Mouse (Mus musculus) kidney, adult 8-10 months (tissue): ENCODE results near the gene Hsd11b2.
"Not testable (repeated sequence)": the region's sequence is repeated elsewhere in the genome, so short reads cannot be mapped to it uniquely, and the experiment has no call there.

ENCODE experiments used
- DNase-seq, 2 experiments: peaks; one replicate each; pipeline ENCODE4 v3.0.0; 2022

Gene Hsd11b2

DNA sequence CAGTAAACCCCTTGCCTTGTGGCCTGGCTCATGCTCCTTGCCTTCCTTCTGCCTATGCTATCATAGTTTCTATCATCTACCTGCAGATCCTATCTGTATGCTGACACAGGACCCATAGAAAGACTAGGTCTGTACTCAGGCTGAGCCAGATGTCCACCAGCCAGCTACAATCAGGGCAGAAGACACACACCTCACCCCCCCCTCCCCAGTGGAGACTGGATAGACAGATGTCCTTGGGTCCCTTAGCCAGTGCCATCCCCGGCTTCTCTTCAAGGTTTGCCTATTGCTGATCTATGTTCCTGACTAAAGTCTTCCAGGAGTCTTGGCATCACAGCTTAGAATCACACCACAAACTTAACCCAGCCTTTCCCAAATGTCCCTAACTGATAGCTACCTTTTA lies 9.7 kb downstream of the Hsd11b2 start:
- DNase-seq, result no peak

DNA sequence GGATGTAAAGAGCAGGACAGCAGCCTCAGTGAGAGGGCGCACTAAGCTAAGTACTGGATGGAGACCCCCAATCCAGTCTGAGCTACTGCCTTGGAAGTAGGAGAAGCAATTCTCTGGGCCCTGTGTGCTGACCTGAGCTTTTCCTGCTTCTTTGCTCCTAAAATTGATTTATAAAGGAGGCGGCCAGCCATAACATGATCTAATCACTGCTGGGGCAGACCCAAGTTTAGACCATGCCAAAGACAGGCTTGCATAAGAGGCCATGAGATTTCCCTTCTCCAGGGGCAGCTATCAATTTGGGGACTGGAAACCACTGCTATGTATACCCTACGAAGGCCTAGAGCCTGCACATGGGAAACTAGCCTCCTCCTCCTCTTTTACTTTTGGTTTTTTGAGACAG lies 10.7 kb downstream of the Hsd11b2 start:
- DNase-seq, result no peak

DNA sequence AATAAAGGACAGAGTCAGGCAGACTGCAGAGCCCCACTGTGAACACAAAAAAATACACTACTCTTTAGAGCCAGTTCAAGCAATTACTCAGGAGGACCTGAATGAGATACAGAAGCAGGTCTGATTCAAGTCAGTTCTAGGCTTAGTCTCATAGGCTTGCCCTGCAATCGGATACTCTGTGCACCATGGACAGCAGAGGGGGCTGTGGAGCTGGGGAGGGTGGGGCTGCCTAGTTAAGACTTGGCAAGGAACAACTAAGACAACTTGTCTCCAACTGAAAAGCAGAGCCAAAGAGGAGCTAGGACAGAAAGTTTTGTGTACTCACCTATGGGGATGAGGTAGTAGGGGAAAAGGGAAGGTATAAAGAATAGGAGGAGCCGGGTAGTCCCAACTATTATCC lies 13.2 kb downstream of the Hsd11b2 start:
- peak; percentile 43 to 61 for DNase-seq

DNA sequence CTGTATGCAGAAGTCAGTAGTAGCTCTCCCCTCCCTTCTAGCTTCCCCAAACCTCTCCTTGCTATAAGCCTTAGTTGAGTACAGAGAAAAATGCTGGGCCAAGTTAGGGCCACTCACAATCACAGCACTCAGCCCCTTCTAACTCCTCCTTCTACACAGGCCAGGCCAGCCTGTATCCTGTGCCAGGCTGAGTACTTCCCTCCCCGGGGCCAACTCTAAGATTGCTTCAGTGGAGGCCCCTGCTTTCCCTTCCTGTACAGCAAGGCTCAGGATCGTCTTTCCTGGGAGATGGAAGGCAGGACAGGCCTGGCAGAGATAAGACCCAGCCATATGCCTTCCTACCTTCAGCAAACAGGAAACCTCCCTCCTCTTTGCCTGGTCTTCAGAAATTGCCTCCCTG lies 14.9 kb downstream of the Hsd11b2 start:
- DNase-seq, result no peak

DNA sequence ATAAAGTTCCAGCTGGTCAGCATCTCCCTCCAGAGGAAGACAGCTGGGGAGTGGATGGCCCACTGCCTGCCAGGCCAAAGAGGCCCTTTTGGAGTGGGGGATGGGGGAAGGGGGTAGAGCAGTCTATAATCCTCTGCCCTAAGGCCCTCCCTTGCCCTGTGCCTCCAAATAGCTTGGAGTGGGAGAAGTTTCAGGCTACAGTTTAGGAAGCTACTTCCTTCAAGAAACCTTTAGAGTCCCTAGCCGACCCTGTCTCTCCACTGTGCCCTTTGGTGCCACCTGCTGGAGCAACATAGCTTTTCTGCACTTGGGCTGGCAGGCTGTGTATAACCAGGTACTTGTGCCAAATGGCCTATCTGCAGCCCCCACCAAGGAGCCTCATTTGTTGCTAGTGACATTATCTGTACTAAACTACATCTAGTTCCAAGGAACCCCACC lies 15.4 kb downstream of the Hsd11b2 start:
- DNase-seq, result peak; percentile 48 to 76

DNA sequence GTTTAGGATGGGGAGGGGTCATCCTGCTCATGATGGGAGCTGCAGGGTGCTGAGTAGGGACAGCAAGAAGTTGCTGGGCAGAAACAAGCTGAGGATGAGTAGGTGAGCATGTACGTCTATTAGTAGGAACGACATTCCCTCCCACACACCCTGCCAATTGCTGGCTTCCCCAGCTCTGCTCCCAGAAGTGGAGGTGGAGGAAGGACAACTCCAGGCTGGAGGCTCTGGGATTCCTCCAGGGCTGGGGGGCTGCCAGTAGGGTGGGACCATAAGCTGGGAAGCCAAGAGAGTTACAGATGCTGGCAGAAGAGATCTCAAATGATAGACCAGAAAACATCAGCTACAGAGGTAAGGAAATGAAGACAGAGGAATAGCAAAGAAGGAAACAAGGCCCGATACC lies 18.0 kb downstream of the Hsd11b2 start:
- no peak for DNase-seq

DNA sequence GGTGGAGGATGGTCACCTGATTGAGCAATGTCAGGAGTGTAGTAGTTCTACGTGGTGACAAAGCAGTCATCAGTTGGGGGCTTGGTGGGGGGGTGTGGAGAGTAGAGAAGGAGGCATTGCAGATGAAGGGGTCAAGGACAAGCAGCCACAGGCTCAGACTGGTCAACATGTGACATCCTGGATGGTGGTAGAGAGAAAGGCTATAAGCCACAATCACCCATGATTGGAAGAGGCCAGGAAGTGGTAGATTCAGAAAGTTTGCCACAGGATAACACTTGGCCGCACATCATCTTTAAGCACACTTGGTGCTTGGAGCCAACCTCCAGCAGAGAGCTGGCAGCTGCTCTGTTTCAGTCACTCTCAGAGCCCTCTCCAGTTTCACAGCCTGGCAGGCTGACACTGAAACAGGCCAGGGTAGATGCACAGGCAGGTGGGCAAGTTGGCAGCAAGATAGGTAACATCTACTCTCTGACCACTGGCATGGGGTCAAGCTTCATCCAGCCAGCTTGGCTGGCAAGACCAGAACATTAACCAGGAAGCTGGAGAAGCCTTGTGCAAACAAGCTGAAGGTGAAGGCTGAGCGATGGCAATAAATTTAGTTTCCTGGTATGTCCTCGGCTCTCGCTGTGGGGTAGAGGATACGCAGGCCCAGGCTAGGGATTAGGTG lies 18.6 kb downstream of the Hsd11b2 start:
- DNase-seq, result no peak

DNA sequence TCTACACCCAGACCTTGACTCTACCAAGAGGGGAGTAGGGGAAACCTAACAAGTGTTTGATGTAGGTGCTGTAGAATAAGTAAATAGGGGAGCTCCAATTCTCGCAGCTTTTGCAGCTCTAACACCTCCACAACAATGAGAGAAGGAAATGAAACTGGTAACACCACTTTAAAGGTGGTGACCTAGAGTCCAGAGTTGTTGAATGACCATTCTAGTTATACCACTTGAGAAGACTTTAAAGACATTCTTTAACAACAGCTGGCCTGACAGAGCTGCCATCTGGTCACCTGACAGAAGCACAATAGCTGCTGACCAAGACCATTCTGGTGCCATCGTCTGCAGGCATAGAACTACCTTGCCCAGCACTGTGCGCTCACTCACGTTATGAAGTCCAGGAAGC lies 20.4 kb downstream of the Hsd11b2 start:
- DNase-seq, result no peak

DNA sequence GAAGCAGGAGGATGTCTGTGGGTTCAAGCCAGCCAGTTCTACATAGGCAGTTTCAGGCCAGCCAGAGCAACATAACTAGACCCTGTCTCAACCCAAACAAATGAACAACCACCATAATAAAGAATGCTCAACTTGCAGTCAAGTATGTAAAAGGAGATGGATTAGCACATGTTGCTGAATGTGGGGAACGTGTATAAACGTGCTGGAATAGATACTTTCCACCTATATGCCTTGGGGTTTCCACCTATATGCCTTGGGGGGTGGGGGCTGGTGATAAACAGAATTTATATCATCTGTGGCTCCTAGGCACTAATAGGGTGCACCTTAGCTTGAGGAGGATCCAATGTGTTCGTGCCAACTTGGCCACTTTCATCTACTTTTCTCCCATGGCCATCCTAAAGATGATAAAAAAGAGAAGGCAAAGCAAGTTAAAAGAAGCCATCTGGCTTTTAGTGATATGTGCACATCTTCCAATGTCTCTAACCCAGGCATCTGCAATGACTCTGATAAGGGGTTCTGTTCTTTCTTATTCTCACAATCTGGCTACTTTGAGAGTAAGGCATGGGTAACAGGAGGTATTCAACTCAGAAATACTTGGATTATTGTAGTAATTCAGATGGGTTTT lies 23.6 kb downstream of the Hsd11b2 start:
- no peak for DNase-seq

DNA sequence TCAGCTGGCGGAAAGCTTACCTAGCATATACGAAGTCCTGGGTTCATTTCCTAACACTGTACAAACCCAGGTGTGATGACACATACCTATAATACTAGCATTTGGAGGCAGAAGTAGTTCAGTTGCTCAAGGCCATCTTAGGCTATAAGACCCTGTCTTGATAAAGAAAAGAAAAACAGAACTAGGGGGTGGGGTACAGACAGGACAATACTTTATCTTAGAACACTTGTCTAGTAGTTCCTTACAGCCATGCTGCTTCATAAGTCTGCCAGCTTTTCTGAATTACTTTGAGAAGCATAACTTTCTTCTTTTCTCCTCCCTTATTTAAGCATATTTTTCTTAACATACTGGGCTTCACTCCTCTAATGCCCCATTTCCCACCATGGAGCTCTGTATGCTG lies 24.3 kb downstream of the Hsd11b2 start:
- no peak for DNase-seq

DNA sequence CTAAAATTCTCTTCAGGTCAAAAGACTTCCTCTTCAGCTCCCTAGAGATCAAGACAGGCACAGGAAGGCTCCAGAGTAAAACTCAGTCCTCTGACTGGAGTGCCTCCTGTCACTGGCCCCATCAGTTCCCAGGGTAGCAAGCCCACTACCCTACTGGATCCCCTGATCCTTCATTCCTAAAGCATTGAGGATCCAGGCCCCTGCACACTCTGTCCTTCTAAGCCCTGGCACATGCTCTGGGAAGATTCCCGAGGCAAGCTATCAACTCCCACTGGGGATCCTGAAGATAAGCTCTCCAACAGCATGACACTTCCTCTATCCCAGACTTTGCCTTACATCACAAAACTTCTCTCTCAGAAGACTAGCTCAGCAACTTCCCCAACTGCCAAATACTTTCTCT lies 25.1 kb downstream of the Hsd11b2 start:
- DNase-seq, result no peak

DNA sequence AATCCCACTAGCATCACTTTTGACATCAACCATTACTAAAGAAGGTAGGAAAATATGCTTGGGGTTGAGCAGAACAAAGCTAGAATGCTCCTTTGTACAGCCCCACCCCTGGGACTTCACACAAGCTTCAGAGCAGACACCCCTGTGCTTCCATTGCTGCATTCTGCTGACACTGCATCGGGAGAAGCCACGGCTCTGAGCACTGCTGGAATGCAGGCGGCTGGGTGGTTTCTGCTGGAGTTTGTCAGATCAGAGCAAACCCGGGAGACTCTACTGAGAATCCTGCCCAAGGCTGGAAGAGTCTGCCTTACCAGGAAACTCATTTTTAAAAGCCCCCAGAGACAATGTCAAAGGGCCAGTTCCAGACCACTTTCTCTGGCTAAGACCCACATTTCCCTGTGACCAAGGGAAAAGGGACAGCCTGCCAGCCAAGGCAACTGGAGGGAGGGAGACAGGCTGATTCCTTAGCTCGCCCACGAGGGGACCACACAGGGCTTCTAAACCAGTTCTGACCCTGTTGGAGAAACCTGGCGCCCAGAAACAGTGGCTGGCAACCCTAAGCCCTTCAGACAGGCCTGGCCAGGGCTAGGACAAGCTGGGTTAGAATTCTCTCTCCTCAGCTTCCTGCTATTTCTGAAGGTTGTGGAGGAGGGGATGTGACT lies 26.1 kb downstream of the Hsd11b2 start:
- peak; percentile 64 to 67 for DNase-seq

DNA sequence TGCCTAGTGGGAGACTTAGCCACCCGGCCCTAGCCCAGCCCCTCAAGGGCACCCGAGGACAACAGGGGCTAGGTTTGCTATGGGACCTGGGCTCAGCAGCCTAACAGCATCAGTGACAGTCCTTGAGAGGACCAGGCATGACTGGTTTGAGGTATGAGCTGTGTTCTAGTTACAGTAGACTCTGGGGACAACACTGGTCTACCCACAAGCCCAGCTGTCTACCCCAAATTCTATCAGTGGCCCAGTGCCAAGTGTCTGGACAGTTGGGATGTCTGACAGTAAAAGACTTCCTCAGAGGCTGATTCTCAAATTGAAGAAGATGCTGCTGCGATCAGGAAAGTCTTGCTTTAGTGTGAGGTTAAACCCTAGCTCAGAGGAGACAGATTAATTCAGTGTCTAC lies 26.7 kb downstream of the Hsd11b2 start:
- no peak for DNase-seq

DNA sequence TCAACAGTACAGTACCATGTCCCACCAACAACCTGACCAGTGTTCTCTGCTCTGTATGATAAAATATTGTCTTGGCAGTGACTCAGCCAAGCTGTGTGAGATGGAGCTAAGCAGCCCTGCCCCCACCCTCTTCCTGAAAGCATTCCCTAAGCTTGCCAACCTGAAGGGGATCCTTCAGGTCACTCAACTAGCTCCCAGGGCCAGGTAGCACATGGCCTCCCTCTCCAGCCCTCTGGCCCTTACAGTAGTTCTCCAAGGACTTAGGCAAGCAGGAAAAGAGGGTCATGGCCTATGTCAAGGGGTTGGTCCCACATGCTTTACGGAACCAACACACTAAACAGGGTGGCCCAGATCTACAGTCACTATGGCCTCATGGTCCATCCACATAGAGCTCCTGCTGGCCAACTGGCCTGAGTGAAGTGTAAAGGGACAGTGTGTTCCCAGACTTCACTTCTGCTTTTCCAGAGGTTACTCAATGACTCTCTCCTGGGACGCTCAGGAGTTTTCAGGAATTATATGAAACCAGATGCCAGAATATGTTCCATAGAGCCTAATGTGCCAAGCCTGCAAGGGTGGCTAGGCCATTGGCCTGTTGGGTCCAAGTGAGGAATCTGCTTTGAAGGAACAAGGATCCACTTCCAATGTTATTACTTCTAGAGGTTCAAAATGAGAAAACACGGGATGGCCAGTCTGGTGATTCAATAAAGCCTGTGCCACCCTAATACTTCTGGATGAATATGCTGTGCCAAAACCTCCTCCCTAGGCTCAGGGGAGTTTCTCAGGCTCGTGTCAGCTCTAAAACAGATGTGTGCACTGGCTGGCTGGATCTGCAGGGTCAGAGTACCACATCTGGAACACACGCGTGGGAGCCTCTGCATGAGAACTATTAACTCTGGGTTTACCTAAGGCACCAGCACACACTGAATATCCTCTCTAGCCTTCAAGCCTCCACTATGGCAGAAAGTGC lies 28.1 kb downstream of the Hsd11b2 start:
- DNase-seq, result no peak

DNA sequence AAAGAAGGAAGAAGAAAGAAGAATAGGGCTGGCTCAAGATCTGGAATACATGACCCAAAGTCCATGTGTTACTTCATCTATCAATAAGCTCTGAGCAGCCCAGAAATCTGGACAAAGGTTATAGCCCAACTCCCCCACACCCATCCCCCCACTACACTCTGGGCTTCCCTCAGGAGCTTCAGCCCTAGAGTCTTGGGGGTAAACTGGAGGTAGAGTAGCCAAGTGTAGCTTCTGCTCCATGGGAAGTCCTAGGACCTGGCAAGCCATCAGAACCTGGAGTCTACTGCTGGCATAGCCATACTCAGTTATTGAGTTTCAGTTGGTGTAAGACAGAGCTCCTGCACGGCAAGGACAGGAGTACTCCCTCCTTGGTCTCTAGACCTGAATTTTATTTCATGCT lies 31.0 kb downstream of the Hsd11b2 start:
- no peak for DNase-seq

DNA sequence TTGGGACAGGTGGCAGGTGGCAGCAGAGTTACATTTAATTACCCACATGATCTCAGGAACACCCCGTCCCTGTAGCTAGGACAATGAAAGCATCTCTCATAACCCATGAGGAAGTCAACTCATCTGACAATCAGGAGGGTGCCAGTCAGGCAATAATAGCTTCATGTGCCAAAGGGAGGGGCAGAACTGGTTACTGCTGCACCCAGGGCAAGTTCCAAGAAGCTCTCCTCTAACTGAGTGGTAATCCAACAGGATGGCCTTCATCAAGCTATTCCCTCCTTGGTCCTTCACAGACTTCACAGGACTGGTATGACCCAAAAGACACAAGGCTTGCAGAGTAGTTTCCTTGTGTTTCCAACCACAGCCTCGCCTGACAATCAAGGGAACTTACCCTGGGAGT lies 31.5 kb downstream of the Hsd11b2 start:
- no peak for DNase-seq

DNA sequence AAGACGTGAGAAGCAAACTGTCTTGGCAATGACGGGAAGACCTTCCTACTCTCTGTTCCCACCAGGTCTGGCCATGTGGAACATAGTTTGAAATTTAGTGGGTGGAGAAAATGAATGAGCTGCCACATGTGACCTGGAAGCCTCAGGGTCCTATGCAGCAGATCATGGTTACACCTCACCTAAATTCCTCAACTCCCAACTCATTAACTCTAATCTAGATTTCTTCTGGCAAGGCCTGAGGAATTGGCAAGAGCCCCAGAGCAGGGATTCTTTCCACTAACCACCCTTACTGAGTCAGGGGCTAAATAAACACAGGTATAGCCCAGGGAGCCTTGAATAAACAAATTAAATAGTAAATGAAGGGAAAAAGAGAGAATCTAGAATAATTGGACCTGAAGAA lies 33.5 kb downstream of the Hsd11b2 start:
- no peak for DNase-seq

DNA sequence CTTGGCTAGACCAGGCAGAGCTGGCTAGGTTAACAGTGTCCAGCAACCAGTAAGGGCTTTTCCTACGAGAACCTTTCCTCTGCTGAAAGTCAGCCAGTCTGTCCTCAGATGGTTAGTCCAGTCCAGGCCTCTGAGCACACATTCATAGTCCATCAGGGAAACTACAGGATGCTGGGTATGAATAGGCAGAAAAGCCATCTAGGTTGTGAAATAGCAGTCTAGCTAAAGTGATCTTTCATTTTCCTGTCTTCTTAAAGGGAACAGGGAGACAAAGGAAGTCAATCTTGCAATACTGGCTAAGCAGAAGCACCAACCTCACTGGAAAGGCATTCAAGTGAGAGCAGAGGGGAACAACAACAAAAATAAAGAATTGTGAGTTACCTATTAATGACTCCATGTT lies 34.3 kb downstream of the Hsd11b2 start:
- DNase-seq, result no peak

DNA sequence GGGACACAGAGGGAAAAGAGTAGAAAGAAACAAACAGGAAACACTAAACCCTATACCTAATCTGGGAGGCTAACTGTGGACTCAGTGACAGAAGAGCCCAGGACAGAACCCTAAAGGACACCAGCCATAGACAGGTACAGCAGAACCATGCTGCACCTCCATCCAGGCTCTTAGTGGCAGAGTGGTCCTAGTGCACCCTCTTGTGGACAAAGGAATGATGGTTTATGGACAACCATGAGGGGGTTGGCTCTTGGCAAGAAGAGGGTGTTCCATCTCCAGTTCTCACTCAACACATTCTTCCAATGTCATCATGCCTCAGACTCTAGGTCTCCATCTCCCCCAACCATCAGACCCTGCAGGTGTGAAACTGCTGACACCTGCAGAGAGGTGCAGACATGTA lies 35.5 kb downstream of the Hsd11b2 start:
- peak; percentile 67 to 73 for DNase-seq

DNA sequence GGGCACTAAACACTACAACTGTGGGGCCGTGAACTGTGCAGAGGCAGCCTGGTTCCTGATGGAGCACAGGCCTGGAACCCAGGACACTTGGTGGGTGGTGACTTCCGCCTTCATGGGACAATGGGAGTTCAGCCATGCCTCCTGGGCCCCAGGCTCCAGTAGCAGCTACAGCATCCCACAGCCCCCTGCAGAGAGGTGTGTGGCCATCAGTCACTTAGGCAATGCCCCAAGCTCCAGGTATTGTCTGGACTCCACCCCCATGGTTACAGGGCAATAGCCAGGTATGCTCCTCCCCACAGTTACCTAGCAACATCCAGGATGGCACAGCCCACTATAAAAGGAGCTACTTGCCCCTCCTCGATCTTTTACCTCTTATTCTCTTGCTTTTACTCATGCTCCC lies 36.7 kb downstream of the Hsd11b2 start:
- no peak for DNase-seq

DNA sequence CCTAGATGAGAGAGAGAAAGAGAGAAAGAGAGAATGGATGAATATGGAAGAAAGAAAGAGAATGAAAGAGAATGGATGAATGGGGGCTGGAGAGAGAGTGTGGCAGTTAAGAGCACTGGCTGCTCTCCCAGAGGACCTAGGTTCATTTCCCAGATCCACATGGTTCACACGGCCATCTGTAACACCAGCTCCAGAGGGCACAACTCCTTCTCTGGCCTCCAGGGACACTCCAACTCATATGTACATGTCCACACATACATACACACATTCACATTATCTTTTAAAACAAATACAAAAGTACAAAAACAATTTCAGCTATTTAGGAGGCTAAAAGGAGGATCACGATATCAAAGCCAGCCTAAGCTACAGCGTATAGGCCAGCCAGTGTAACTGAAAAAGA lies 44.3 kb downstream of the Hsd11b2 start:
- no peak for DNase-seq

DNA sequence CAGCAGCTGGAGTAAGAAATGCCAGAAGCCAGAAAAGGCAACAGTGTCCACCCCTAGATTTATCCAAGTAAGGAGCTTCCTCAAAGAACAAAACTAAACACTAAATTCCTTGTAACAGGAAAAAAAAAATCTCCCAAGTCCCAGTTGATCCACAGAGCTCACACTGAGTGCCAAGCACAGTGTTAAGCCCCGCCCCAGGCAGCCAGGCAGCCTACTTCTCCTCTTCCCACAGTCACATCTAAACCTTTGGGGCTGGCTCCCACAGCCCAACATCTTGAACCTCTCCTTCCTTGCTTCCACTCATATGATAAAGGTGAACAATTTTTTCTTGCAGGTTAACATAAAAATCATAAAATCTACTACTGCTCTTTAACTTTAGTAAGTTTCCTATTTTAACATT lies 45.3 kb downstream of the Hsd11b2 start:
- DNase-seq, result no peak

DNA sequence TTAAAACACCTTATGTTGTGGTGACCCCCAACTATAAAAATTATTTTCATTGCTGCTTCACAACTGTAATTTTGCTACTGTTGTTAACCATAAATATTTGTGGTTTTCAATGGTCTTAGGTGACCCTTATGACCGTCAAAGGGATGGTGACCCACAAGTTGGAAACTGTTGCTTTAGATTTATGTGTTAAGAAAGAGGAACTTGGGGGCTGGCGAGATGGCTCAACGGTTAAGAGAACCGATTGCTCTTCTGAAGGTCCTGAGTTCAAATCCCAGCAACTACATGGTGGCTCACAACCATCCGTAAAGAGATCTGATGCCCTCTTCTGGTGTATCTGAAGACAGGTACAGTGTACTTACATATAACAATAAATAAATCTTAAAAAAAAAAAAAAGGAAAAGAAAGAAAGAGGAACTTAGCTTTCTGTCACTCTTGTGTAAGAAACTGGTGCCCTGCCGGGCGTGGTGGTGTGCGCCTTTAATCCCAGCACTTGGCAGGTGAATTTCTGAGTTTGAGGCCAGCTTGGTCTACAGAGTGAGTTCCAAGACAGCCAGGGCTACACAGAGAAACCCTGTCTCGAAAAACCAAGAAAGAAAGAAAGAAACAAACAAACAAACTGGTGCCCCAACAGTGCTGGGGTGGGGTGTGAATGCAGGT lies 46.1 kb downstream of the Hsd11b2 start:
- not testable (repeated sequence) for DNase-seq
